ENCODE assay signal across 34 mouse cellular contexts in genomic region chr19:14668512-14669181, GRCm38 (mm10).
DNase-seq lines count a peak whose midpoint lies in the region; ATAC-seq and TF ChIP-seq lines count a peak whose summit lies in the region.
"Had no signal": no experiment of that assay in that cellular context is flagged by ENCODE, and none has a peak within 500 bp of the region (broad histone marks: within the 10 kb centered on the region; RNA-seq: fewer than 3 reads in every experiment).

No protein-coding gene starts in this region.

- H3K79me2 ChIP-seq in CH12.LX (replicated peaks; ENCODE audit: control insufficient read depth, extremely low read depth, insufficient read depth, poor library complexity, severe bottlenecking) = no peaks in the 10 kb centered on the region

- peak; percentile 75 for ATAC-seq in granulocyte monocyte progenitor cell, adult 5-6 weeks (replicated peaks; ENCODE audit: poor library complexity, severe bottlenecking)
- peak; percentile 71 for ATAC-seq in megakaryocyte progenitor cell, adult 5-6 weeks (replicated peaks; ENCODE audit: poor library complexity)
- ATAC-seq in erythroblast, adult 5-6 weeks (replicated peaks; ENCODE audit: low FRiP score, poor library complexity, severe bottlenecking) = no peak
- ATAC-seq in kidney, embryonic 15.5 days (replicated peaks; ENCODE audit: low FRiP score) = no peak
- ATAC-seq: activated CD4-positive, CD25-positive, alpha-beta regulatory T cell, adult 4 months; forebrain, embryonic 14.5 days; hindbrain, postnatal 0 days; lung, postnatal 0 days; midbrain, embryonic 15.5 days had no signal

- no peak overlapping the region for H3K4me3 ChIP-seq in CH12.LX (replicated peaks in 1 of 3; ENCODE audit: low read depth in 2 of 3, low read length in 2 of 3, poor library complexity in 1 of 3)
- H3K4me3 ChIP-seq in kidney, embryonic 15.5 days (replicated peaks) = no peak overlapping the region
- H3K4me3 ChIP-seq: hindbrain, embryonic 12.5 days; liver, embryonic 13.5 days; midbrain, embryonic 10.5 days; midbrain, embryonic 15.5 days; myocyte; neural tube, embryonic 13.5 days; stomach, embryonic 15.5 days had no signal

- no peaks in the 10 kb centered on the region for H3K27me3 ChIP-seq in CH12.LX (replicated peaks)
- H3K27me3 ChIP-seq in kidney, embryonic 15.5 days = no peaks in the 10 kb centered on the region
- H3K27me3 ChIP-seq: hindbrain, embryonic 12.5 days; liver, embryonic 13.5 days; neural tube, embryonic 13.5 days; stomach, embryonic 15.5 days had no signal

- H3K9ac ChIP-seq in CH12.LX (ENCODE audit: insufficient read depth, low read depth) = peak overlapping the region; percentile 53
- H3K9ac ChIP-seq in kidney, embryonic 15.5 days = no peak overlapping the region
- H3K9ac ChIP-seq: hindbrain, embryonic 12.5 days; liver, embryonic 13.5 days; midbrain, embryonic 15.5 days; neural tube, embryonic 13.5 days; stomach, embryonic 15.5 days had no signal

- dilution Hi-C loops in CH12.LX (cut with MboI; ENCODE audit: extremely low pct_ligation_motif_present, extremely low pct_unique_long_range_greater_than_20kb, low sequenced_read_pairs) = no loop called here

- no peaks in the 10 kb centered on the region for H3K36me3 ChIP-seq in CH12.LX (replicated peaks in 1 of 2; ENCODE audit: control insufficient read depth in 1 of 2, insufficient read depth in 1 of 2, low read length in 1 of 2)
- H3K36me3 ChIP-seq in kidney, embryonic 15.5 days = no peaks in the 10 kb centered on the region
- H3K36me3 ChIP-seq: hindbrain, embryonic 12.5 days; liver, embryonic 13.5 days; midbrain, embryonic 10.5 days; midbrain, embryonic 15.5 days; neural tube, embryonic 13.5 days; stomach, embryonic 15.5 days had no signal

- DNase-seq in 416B (ENCODE audit: low read depth) = peak; percentile 91
- DNase-seq in CH12.LX (ENCODE audit: extremely low read depth) = peak; percentile 41
- no peak for DNase-seq in frontal cortex, postnatal 10 days (ENCODE audit: low spot score in 2 of 2)
- DNase-seq: adrenal gland, adult 2 months; adrenal gland, postnatal 36 days; B cell, adult 2 months; cerebellum, adult 2 months; cerebellum, postnatal 14 days; gastrocnemius, postnatal 10 days; heart, postnatal 14 days; kidney, adult 18-20 months; kidney, postnatal 4 days; layer of hippocampus, postnatal 36 days; left cerebral cortex, postnatal 4 days; liver, embryonic 13.5 days; lung, adult 18-20 months; lung, postnatal 4 days; right cerebral cortex, postnatal 14 days; thymus, postnatal 25 days had no signal

- TF ChIP-seq EP300 in CH12.LX (IDR thresholded peaks at IDR 0.05; ENCODE audit: low read length) = peak; percentile 65

- peaks cover 18 to 42% of the 10 kb centered on the region in 2 experiments; a peak in 3 of 4 replicates for H3K4me1 ChIP-seq in CH12.LX (ENCODE audit: control insufficient read depth in 1 of 2, insufficient read depth in 2 of 2)
- no peaks in the 10 kb centered on the region for H3K4me1 ChIP-seq in kidney, embryonic 15.5 days
- H3K4me1 ChIP-seq: liver, embryonic 13.5 days; stomach, embryonic 15.5 days had no signal

- no peak for TF ChIP-seq RAD21 in CH12.LX (IDR thresholded peaks at IDR 0.05; ENCODE audit: low read depth, low read length)

- no peaks in the 10 kb centered on the region for H3K9me3 ChIP-seq in CH12.LX (replicated peaks; ENCODE audit: low read length)
- no peaks in the 10 kb centered on the region for H3K9me3 ChIP-seq in kidney, embryonic 15.5 days (replicated peaks)
- H3K9me3 ChIP-seq: hindbrain, embryonic 12.5 days; liver, embryonic 13.5 days; midbrain, embryonic 10.5 days; midbrain, embryonic 15.5 days; neural tube, embryonic 13.5 days; stomach, embryonic 15.5 days had no signal

- H3K4me2 ChIP-seq in CH12.LX (ENCODE audit: insufficient read depth, low read depth, poor library complexity, severe bottlenecking) = peak overlapping the region; percentile 78
- no peak overlapping the region for H3K4me2 ChIP-seq in kidney, embryonic 15.5 days
- H3K4me2 ChIP-seq: hindbrain, embryonic 12.5 days; liver, embryonic 13.5 days; midbrain, embryonic 15.5 days; neural tube, embryonic 13.5 days; stomach, embryonic 15.5 days had no signal

- TF ChIP-seq CTCF in CH12.LX (conservative IDR thresholded peaks at IDR 0.05 in 1 of 2, IDR thresholded peaks at IDR 0.05 in 1 of 2; ENCODE audit: low read depth in 2 of 2, low read length in 2 of 2) = no peak

- no peak for TF ChIP-seq POLR2A in CH12.LX (IDR thresholded peaks at IDR 0.05; ENCODE audit: low read depth, low read length)

- in situ Hi-C loops in CH12.LX (cut with MboI; ENCODE audit: low pct_ligation_motif_present, low pct_unique_long_range_greater_than_20kb, low sequenced_read_pairs) = no loop called here

- H3K27ac ChIP-seq in CH12.LX (ENCODE audit: insufficient read depth, low read depth) = peak overlapping the region; percentile 83
- no peak overlapping the region for H3K27ac ChIP-seq in kidney, embryonic 15.5 days
- H3K27ac ChIP-seq: hindbrain, embryonic 12.5 days; hindbrain, postnatal 0 days; kidney, postnatal 0 days; liver, embryonic 13.5 days; midbrain, embryonic 10.5 days; midbrain, embryonic 15.5 days; neural tube, embryonic 13.5 days; stomach, embryonic 15.5 days had no signal

- WGBS in kidney, embryonic 15.5 days = 92% methylated on average over 4 of the region's 4 CpGs

TF ChIP-seq in CH12.LX, 34 proteins besides CTCF, POLR2A, EP300 and RAD21:
- TF ChIP-seq TBP (conservative IDR thresholded peaks at IDR 0.05; ENCODE audit: low read depth, low read length) = no peak
- peak; percentile 63; the same call in 1 of the 2 replicates for TF ChIP-seq IRF4 (IDR thresholded peaks at IDR 0.05; ENCODE audit: low read depth, low read length)
- TF ChIP-seq GABPA (IDR thresholded peaks at IDR 0.05; ENCODE audit: insufficient replicate concordance, low read depth, low read length) = no peak
- TF ChIP-seq MAX (IDR thresholded peaks at IDR 0.05; ENCODE audit: low read length) = no peak
- no peak for TF ChIP-seq MEF2A (IDR thresholded peaks at IDR 0.05; ENCODE audit: borderline replicate concordance, low read depth, low read length)
- peak; percentile 58 for TF ChIP-seq BHLHE40 (IDR thresholded peaks at IDR 0.05; ENCODE audit: low read depth, low read length)
- no peak for TF ChIP-seq KAT2A (IDR thresholded peaks at IDR 0.05; ENCODE audit: insufficient replicate concordance, low read length)
- TF ChIP-seq ETS1 (conservative IDR thresholded peaks at IDR 0.05; ENCODE audit: low read depth, low read length) = peak; percentile 48; the same call in 1 of the 2 replicates
- TF ChIP-seq MXI1 (IDR thresholded peaks at IDR 0.05; ENCODE audit: low read depth, low read length) = peak; percentile 51; the same call in 1 of the 2 replicates
- no peak for TF ChIP-seq USF2 (conservative IDR thresholded peaks at IDR 0.05; ENCODE audit: low read depth, low read length)
- TF ChIP-seq TCF12 (IDR thresholded peaks at IDR 0.05; ENCODE audit: low read depth, low read length) = peak; percentile 49
- no peak for TF ChIP-seq ZC3H11A (IDR thresholded peaks at IDR 0.05; ENCODE audit: low read depth, low read length)
- peak; percentile 84 for TF ChIP-seq MAZ (IDR thresholded peaks at IDR 0.05; ENCODE audit: low read depth, low read length)
- TF ChIP-seq ZMIZ1 (IDR thresholded peaks at IDR 0.05; ENCODE audit: low read depth, low read length) = no peak
- TF ChIP-seq SIN3A (IDR thresholded peaks at IDR 0.05; ENCODE audit: low read length) = no peak
- no peak for TF ChIP-seq SMC3 (IDR thresholded peaks at IDR 0.05; ENCODE audit: low read depth, low read length)
- no peak for TF ChIP-seq E2F4 (IDR thresholded peaks at IDR 0.05; ENCODE audit: insufficient replicate concordance, low read depth, low read length)
- TF ChIP-seq ZNF384 (IDR thresholded peaks at IDR 0.05; ENCODE audit: low read depth, low read length) = no peak
- TF ChIP-seq JUND (conservative IDR thresholded peaks at IDR 0.05; ENCODE audit: low read depth, low read length) = peak; percentile 64; the same call in 1 of the 2 replicates
- TF ChIP-seq MYC (IDR thresholded peaks at IDR 0.05; ENCODE audit: low read depth, low read length) = peak; percentile 85; the same call in 1 of the 2 replicates
- TF ChIP-seq POLR2AphosphoS2 (IDR thresholded peaks at IDR 0.05; ENCODE audit: low read depth, low read length) = no peak
- no peak for TF ChIP-seq PAX5 (IDR thresholded peaks at IDR 0.05; ENCODE audit: low read length)
- TF ChIP-seq USF1 (IDR thresholded peaks at IDR 0.05; ENCODE audit: low read depth, low read length) = no peak
- no peak for TF ChIP-seq HCFC1 (IDR thresholded peaks at IDR 0.05; ENCODE audit: low read depth, low read length)
- peak; percentile 92 for TF ChIP-seq CHD2 (IDR thresholded peaks at IDR 0.05; ENCODE audit: low read length)
- TF ChIP-seq RCOR1 (conservative IDR thresholded peaks at IDR 0.05; ENCODE audit: low read depth, low read length) = 0 out of 2 replicates have a peak, but pooled peaks have one; percentile 23
- no peak for TF ChIP-seq NELFE (IDR thresholded peaks at IDR 0.05; ENCODE audit: low read depth, low read length)
- TF ChIP-seq CHD1 (IDR thresholded peaks at IDR 0.05; ENCODE audit: low read depth, low read length) = no peak
- no peak for TF ChIP-seq NRF1 (IDR thresholded peaks at IDR 0.05; ENCODE audit: low read depth, low read length)
- TF ChIP-seq JUN (IDR thresholded peaks at IDR 0.05; ENCODE audit: insufficient read depth, low read depth, low read length) = 0 out of 2 replicates have a peak, but pooled peaks have one; percentile 26
- no peak for TF ChIP-seq UBTF (IDR thresholded peaks at IDR 0.05; ENCODE audit: low read depth, low read length)
- TF ChIP-seq MAFK (IDR thresholded peaks at IDR 0.05; ENCODE audit: insufficient replicate concordance, low read length) = peak; percentile 42; the same call in 1 of the 2 replicates
- 0 out of 2 replicates have a peak, but pooled peaks have one; percentile 23 for TF ChIP-seq ELF1 (IDR thresholded peaks at IDR 0.05; ENCODE audit: low read depth, low read length)
- no peak for TF ChIP-seq ZKSCAN1 (IDR thresholded peaks at IDR 0.05; ENCODE audit: borderline replicate concordance, low read depth, low read length)
TF ChIP-seq in CH12.LX: peak in this region for 13.

Comparison
In these comparisons a context has a peak if more than half of its experiments do, and no peak if none do; other contexts are left out.
1. DNase-seq: peak in 416B (single experiment) and CH12.LX (single experiment); none in frontal cortex, postnatal 10 days (0 of 2).
2. ATAC-seq: peak in granulocyte monocyte progenitor cell, adult 5-6 weeks (single experiment) and megakaryocyte progenitor cell, adult 5-6 weeks (single experiment); none in erythroblast, adult 5-6 weeks (single experiment) and kidney, embryonic 15.5 days (single experiment).